Mouse (Mus musculus) heart, embryonic 10.5 days (tissue): ENCODE results near the gene Rgs6. TPM values are rescaled to one million over a fixed set of nuclear protein-coding genes. Genes with fewer than 3 reads are reported as not detected.
A peak's percentile ranks its signal among the peaks of the same experiment; 100 is the strongest.

ENCODE experiments used
- DNase-seq: peaks from one replicate; pipeline ENCODE4 v3.0.0-alpha.2; 2017; ENCODE audit warnings: low spot score
- H3K27ac ChIP-seq: fragments of 300-500 bp; sonication (generic); 2 replicates; pipeline ENCODE4 v1.5.1; 2016; ENCODE audit warnings: mild to moderate bottlenecking
- H3K27me3 ChIP-seq: fragments of 300-500 bp; sonication (generic); 2 replicates; pipeline ENCODE4 v1.6.1; 2016; ENCODE audit warnings: mild to moderate bottlenecking; ENCODE audit not compliant: poor library complexity, insufficient read depth, severe bottlenecking
- H3K36me3 ChIP-seq: fragments of 300-500 bp; sonication (generic); 2 replicates; pipeline ENCODE4 v1.6.1; 2016; ENCODE audit warnings: mild to moderate bottlenecking, moderate library complexity
- H3K4me1 ChIP-seq: fragments of 300-500 bp; sonication (generic); 2 replicates; pipeline ENCODE4 v1.6.1; 2016; ENCODE audit warnings: mild to moderate bottlenecking
- H3K4me3 ChIP-seq: fragments of 300-500 bp; sonication (generic); 2 replicates; pipeline ENCODE4 v1.5.1; 2016; ENCODE audit warnings: mild to moderate bottlenecking, moderate library complexity
- H3K9me3 ChIP-seq: fragments of 300-500 bp; sonication (generic); 2 replicates; pipeline ENCODE4 v1.6.1; 2016; ENCODE audit warnings: mild to moderate bottlenecking, moderate library complexity
- WGBS: fragments of 180-500 bp; shearing (Covaris S2); methylation state at CpG from one replicate; pipeline ENCODE4 v1.1.7; 2016; 5-methylcytosine and 5-hydroxymethylcytosine counted together
- polyA plus RNA-seq: library from polyadenylated mRNA; unstranded; fragments of >200 nt; fragmentation: Nextera tagmentation; extraction: Ambion mirVana; gene quantifications from 2 replicates; pipeline ENCODE4 v1.2.1, GENCODE M21; 2016

The Rgs6 gene
- polyA plus RNA-seq, 1 experiment from 2014 or later, result 8.3 TPM

DNA sequence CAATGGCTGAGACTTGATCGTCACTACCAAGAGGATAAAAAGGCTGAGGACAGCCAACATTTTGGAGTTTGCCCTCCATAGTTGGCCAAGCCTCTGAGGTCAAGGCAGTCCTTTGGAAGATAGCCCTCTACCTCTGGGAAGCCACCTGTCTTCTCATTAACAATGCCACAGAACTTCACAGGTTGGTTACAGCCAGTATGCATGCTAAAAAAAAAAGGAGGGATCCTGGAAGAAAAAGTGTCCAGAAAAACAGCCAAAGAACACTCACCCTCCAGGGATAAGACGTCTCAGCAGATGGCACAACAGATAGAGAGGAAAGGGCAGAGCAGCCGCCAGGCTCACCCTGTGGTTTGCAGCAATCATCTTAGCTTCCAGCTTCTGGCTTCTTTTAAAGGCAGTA lies 154.9 kb downstream of the Rgs6 start:
- Histone ChIP-seq H3K4me1 (no peaks in the 10 kb centered on the region), H3K36me3 (no peaks in the 10 kb centered on the region), H3K4me3 (no peak overlapping the region), H3K9me3 (no peaks in the 10 kb centered on the region), H3K27ac (no peak overlapping the region), H3K27me3 (no peaks in the 10 kb centered on the region)
- DNase-seq, result peak; percentile 27
- 81% methylated on average over 3 of the region's 3 CpGs for WGBS

DNA sequence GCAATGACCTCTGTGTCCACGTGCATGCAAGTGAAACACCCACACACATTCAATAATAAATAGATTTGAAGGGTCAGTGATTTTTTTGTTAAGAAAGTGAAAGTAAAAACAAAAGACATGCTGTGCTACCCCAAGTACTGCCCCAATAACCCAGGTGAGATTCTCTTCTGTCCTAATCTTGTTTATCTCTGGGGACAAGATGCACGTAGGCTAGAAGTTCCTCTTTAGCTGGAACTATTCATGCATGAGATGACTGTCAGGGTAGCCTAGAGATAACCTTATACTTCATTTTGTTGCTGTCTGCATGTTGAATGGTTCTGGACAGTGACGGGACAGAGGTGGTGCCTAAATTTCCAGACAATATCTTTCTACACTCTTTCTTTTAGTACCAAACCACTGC lies 155.9 kb downstream of the Rgs6 start:
- H3K36me3 ChIP-seq, result no peaks in the 10 kb centered on the region
- H3K27ac ChIP-seq, result no peak overlapping the region
- DNase-seq, result no peak
- no peaks in the 10 kb centered on the region for H3K27me3 ChIP-seq
- H3K4me1 ChIP-seq, result no peaks in the 10 kb centered on the region
- no peaks in the 10 kb centered on the region for H3K9me3 ChIP-seq
- 72% methylated on average over 3 of the region's 3 CpGs for WGBS
- no peak overlapping the region for H3K4me3 ChIP-seq

DNA sequence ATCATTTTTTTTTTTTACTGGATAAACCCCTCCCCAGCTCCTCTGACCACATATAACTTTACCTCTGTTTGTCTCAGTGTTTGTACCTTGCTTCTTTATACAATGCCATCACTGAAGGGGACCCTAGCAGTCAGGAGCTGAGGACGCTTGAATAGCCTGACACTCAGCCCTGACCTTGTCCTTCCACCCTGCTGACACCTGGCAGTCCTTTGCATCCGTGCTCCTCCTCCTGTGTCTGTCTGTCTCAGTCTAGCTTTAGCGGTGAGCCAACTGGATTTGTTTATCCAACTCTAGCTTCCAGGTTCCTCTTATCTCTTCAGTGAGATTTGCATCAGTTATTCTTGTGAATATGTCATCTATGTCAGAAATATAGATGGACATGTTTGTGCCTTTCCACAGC lies 156.7 kb downstream of the Rgs6 start:
- no peak overlapping the region for H3K27ac ChIP-seq
- no peaks in the 10 kb centered on the region for H3K36me3 ChIP-seq
- no peaks in the 10 kb centered on the region for H3K4me1 ChIP-seq
- peak; percentile 66 for DNase-seq
- H3K9me3 ChIP-seq, result no peaks in the 10 kb centered on the region
- H3K27me3 ChIP-seq, result no peaks in the 10 kb centered on the region
- H3K4me3 ChIP-seq, result no peak overlapping the region
- 48% methylated on average over 3 of the region's 3 CpGs for WGBS

DNA sequence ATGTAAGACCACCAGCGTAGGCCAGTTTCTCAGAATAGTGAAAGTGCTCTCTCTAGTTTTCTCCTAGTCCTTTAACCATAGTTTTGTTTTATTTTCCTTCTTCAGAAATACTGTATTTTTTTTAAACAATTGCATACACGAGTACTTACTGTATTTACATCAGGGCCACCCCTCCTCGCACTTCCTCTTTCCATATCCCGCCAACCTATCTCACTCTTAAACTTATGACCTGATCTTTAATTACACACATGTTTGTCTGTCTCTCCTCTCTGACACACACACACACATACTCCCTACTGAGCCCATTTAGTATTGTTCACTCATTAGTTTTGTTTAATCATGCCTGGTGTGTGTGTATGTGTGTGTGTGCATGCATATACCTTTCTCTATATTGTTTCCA lies 159.0 kb downstream of the Rgs6 start:
- WGBS, result 83% methylated on average over 4 of the region's 4 CpGs
- no peak for DNase-seq
- Histone ChIP-seq H3K27me3 (no peaks in the 10 kb centered on the region), H3K4me3 (no peak overlapping the region), H3K36me3 (no peaks in the 10 kb centered on the region), H3K27ac (no peak overlapping the region), H3K4me1 (0 out of 2 replicates have a peak, but pooled peaks cover 3% of the 10 kb centered on the region), H3K9me3 (no peaks in the 10 kb centered on the region)

DNA sequence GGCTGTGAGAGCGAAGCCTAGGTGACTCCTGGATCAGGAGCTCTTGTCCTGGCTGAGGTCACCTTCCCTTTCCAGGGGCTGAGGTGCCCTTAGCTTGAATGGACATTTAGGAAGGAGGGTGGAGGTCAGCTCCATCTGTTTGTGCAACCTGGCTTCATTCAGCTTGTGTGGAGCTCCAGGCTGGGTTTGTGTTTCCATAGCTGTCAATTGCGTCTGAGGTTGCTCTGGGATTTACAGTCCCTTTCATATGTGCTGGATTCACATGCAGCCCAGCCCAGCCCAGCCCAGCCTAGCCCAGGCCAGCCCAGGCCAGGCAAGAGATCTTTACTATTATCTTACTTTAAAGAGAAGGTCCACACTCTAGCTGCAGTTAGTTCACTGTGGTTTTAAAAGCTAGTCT lies 163.8 kb downstream of the Rgs6 start:
- H3K27me3 ChIP-seq, result no peaks in the 10 kb centered on the region
- DNase-seq, result peak; percentile 55
- WGBS, result 59% methylated on average over 2 of the region's 2 CpGs
- H3K4me1 ChIP-seq, result peaks cover 25% of the 10 kb centered on the region
- no peaks in the 10 kb centered on the region for H3K9me3 ChIP-seq
- H3K4me3 ChIP-seq, result no peak overlapping the region
- no peak overlapping the region for H3K27ac ChIP-seq
- no peaks in the 10 kb centered on the region for H3K36me3 ChIP-seq

DNA sequence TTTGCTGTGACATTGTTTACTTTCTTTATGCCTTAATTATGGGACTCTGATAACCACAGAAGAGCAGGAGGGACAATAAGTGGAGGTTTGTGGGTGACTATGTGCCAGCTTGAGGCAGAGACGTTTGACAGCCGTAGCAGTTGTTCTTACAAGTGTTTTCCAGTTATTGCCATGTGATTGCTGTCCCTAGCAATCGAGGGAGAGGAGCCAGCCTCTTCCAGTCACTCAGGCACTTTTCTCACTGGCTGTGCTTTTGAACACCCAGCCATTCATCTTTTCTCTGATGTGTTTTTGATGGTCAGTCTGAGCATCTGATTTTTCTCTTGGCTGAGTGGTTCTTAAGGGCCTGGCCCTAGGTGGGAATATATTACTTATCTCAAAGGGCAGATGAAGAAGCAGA lies 166.4 kb downstream of the Rgs6 start:
- H3K36me3 ChIP-seq, result no peaks in the 10 kb centered on the region
- H3K9me3 ChIP-seq, result no peaks in the 10 kb centered on the region
- H3K4me1 ChIP-seq, result peaks cover 30% of the 10 kb centered on the region
- H3K27ac ChIP-seq, result peak overlapping the region; percentile 87
- H3K27me3 ChIP-seq, result no peaks in the 10 kb centered on the region
- no peak overlapping the region for H3K4me3 ChIP-seq
- 29% methylated on average over 3 of the region's 3 CpGs for WGBS
- peak; percentile 71 for DNase-seq

DNA sequence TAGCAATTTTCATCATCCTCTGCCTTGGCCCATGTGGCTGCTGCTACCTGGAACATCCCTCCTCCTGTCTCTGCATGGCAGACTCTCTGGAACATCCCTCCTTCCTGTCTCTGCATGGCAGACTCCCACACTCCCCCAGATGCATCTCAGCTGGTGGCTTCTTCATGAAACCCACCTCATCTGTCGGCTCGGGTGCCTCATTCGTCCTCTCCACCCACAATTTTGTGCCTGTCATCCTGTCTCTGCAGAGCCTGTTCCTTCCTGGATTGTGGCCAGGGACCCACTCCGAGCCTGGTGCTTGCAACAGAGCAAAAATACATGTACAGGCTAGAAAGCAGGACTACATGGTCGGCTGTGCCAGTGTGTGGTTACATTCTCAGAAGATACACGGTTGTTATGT lies 168.7 kb downstream of the Rgs6 start:
- no peak overlapping the region for H3K27ac ChIP-seq
- H3K9me3 ChIP-seq, result no peaks in the 10 kb centered on the region
- H3K27me3 ChIP-seq, result no peaks in the 10 kb centered on the region
- WGBS, result 56% methylated on average over 6 of the region's 6 CpGs
- peaks cover 28% of the 10 kb centered on the region for H3K4me1 ChIP-seq
- H3K36me3 ChIP-seq, result no peaks in the 10 kb centered on the region
- H3K4me3 ChIP-seq, result no peak overlapping the region
- DNase-seq, result no peak

DNA sequence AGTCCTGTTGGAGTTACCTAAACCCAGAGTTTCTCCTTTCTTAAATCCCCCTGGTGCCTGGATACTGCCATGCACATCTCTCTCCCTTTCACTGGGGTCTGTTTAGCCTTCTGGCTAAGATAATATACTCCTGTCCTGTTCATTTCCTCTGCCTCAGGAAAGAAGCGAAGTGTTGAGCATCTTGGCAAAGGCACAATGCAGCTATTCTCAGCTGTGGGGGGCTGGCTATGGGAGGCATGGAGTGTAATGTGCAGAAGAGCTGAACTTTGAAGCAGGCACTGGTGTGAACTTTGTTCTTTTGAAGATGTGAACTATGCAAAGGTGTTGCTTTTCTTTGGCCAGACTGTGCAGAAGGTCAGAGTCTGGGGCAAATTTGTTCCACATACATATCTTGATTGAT lies 169.3 kb downstream of the Rgs6 start:
- WGBS, result 46% methylated on average over 1 of the region's 1 CpGs
- H3K27me3 ChIP-seq, result no peaks in the 10 kb centered on the region
- H3K9me3 ChIP-seq, result no peaks in the 10 kb centered on the region
- no peaks in the 10 kb centered on the region for H3K36me3 ChIP-seq
- no peak overlapping the region for H3K4me3 ChIP-seq
- DNase-seq, result no peak
- peaks cover 28% of the 10 kb centered on the region for H3K4me1 ChIP-seq
- no peak overlapping the region for H3K27ac ChIP-seq

DNA sequence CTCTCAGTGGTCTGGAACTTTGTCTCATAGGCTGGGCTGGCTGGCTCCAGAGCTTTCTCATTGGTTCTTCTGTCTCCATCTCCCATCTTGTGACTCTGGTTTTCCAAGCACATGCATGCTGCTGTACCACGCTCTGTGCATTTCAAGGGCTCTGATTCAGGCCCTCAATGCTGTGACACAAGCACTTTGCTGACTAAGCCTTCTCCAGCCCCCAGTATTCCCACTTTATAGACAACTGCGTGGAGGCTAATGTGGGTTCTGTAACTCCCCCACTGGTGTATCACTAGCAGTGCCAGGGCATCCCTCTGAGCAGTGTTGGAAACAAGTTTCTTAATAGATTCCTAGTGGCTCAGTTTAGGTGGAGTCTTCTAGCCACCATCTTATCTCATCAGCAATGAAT lies 174.0 kb downstream of the Rgs6 start:
- H3K27ac ChIP-seq, result no peak overlapping the region
- no peaks in the 10 kb centered on the region for H3K27me3 ChIP-seq
- no peak overlapping the region for H3K4me3 ChIP-seq
- WGBS, result 84% methylated on average over 2 of the region's 2 CpGs
- no peaks in the 10 kb centered on the region for H3K9me3 ChIP-seq
- no peaks in the 10 kb centered on the region for H3K36me3 ChIP-seq
- H3K4me1 ChIP-seq, result peaks cover 5% of the 10 kb centered on the region; the same call in 1 of the 2 replicates
- no peak for DNase-seq

DNA sequence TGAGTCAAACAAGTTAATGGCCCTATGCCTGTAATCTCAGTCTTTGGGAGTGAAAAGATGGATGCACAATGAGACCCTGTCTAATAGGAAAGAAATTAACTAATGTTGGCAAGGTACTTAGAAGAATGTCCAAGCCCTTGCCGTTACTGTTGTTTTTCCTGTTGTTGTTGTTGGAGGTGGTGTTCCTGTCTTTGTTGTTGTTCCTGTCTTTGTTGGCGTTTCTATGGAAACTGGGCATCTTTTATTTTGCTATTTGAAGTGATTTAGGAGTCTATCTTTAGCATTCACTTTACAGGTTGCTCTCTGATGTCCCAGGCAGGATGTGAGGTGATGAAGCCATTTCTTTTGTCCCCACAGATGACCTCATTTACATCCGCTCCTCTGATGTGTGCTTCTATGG lies 180.6 kb downstream of the Rgs6 start:
- Histone ChIP-seq H3K4me1 (no peaks in the 10 kb centered on the region), H3K27me3 (no peaks in the 10 kb centered on the region), H3K27ac (no peak overlapping the region), H3K4me3 (no peak overlapping the region), H3K36me3 (no peaks in the 10 kb centered on the region), H3K9me3 (no peaks in the 10 kb centered on the region)
- WGBS, result 77% methylated on average over 3 of the region's 3 CpGs
- peak; percentile 43 for DNase-seq

DNA sequence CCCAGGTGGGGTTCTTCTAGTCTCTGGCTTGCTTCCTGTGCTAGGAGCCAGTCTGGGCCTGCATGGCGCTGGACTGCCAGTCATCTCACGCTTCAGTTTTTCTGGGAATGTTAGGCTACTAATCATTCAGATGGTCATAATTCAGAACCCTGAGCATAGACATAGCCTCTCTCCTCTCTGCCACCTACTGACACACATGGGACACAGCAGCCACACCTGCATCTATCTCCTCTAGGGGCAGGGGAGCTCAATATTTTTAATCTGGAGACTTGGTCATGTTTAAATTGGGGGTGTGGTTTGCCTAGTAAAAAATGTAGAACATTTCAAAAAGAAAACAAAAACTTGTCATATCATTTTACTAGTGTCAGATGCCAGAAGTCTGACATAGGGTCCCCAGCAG lies 184.1 kb downstream of the Rgs6 start:
- WGBS, result 92% methylated on average over 2 of the region's 2 CpGs
- H3K27me3 ChIP-seq, result no peaks in the 10 kb centered on the region
- H3K27ac ChIP-seq, result no peak overlapping the region
- no peaks in the 10 kb centered on the region for H3K36me3 ChIP-seq
- H3K4me1 ChIP-seq, result no peaks in the 10 kb centered on the region
- H3K4me3 ChIP-seq, result no peak overlapping the region
- no peak for DNase-seq
- H3K9me3 ChIP-seq, result no peaks in the 10 kb centered on the region

DNA sequence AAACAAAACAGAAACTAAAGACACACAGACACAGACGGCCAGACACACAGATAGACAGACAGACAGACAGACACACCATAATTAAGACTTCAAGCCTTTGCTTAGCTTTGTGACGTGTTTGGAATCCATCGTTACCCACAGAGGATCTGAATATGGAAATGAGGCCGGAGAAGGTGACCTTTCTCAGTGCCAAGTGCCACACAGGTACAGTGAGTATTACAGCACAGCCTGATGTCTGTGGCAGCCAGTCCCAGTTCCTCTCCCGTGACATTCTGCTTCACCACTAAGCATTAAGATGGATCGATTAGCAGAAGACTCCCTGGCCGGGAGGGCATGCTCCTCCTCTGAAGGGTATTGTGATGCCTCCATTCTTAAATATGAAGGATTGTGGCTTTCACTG lies 186.5 kb downstream of the Rgs6 start:
- Histone ChIP-seq H3K27ac (no peak overlapping the region), H3K4me1 (no peaks in the 10 kb centered on the region), H3K27me3 (no peaks in the 10 kb centered on the region), H3K36me3 (no peaks in the 10 kb centered on the region), H3K4me3 (no peak overlapping the region), H3K9me3 (no peaks in the 10 kb centered on the region)
- peak; percentile 62 for DNase-seq
- 82% methylated on average over 7 of the region's 7 CpGs for WGBS

DNA sequence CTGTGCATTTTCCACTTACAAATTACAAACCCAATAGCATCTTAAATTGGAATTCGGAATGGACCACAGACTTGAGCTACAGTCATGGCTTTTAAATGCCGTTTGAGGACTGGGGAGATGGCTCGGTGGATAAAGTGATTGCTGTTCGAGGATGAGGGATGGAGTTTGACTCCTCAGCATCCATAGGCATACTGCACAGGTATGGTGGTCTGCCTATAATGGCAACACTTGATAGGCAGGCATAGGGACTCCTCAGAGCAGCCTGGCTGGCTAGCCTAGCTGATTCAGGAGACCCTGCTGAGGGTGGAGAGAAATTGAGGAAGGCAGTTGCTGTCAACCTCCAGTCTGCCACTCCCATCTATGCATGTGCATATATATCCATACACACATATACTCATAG lies 188.6 kb downstream of the Rgs6 start:
- H3K4me1 ChIP-seq, result no peaks in the 10 kb centered on the region
- no peaks in the 10 kb centered on the region for H3K27me3 ChIP-seq
- H3K27ac ChIP-seq, result no peak overlapping the region
- H3K36me3 ChIP-seq, result no peaks in the 10 kb centered on the region
- H3K4me3 ChIP-seq, result no peak overlapping the region
- DNase-seq, result peak; percentile 66
- WGBS, result 80% methylated on average over 4 of the region's 4 CpGs
- H3K9me3 ChIP-seq, result no peaks in the 10 kb centered on the region

DNA sequence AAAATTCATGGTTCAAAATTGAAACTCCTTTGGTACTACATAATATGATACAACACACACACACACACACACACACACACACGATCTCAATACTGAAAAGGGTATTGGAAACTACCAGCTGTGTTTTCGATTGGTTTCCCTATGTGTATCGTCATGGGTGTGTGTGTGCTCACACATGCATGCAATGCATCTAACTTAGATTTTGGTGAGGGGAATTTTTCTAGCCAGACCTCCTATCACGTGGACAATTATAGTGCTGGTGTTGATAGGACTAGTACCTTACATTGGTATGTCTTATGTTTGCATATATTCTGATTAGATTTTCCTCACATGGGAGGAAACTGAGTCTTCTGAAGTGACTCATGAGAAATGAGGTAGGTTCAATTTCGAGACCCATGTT lies 192.8 kb downstream of the Rgs6 start:
- H3K4me3 ChIP-seq, result no peak overlapping the region
- WGBS, result 83% methylated on average over 5 of the region's 5 CpGs
- H3K36me3 ChIP-seq, result no peaks in the 10 kb centered on the region
- no peaks in the 10 kb centered on the region for H3K27me3 ChIP-seq
- DNase-seq, result no peak
- H3K9me3 ChIP-seq, result no peaks in the 10 kb centered on the region
- no peaks in the 10 kb centered on the region for H3K4me1 ChIP-seq
- no peak overlapping the region for H3K27ac ChIP-seq
